Mouse (Mus musculus): ENCODE data around the gene Krt71. TPM values are rescaled to one million over a fixed set of nuclear protein-coding genes. Genes with fewer than 3 reads are reported as not detected.

Krt71 gene
- not detected in 2 replicates for polyA plus RNA-seq (2015; fragmentation: Nextera tagmentation; extraction: Ambion mirVana)

GRCm38 (mm10) chr15:101742711-101743110 lies at the start of gene Krt71:
Gene Krt71, minus strand, starts transcription at chr15:101743109.

GRCm38 (mm10) chr15:101786360-101786759 lies 43.5 kb upstream of the Krt71 start, which contains the start of gene Krt72:
Gene Krt72, minus strand, starts transcription at chr15:101786460.

GRCm38 (mm10) chr15:101712720-101713119 lies 30.2 kb downstream of the Krt71 start, which contains the start of gene Krt5:
Gene Krt5, minus strand, starts transcription at chr15:101712898.

GRCm38 (mm10) chr15:101694207-101694606 lies 48.7 kb downstream of the Krt71 start, which contains the start of gene Krt6a:
Gene Krt6a, minus strand, starts transcription at chr15:101694307.

Other genes starting within 250 kb of the Krt71 start
- gene Gm49425, start 225.8 kb downstream of the Krt71 start, polyA plus RNA-seq (2015; fragmentation: Nextera tagmentation; extraction: Ambion mirVana) = not detected in 2 replicates
- gene Krt84, start 210.3 kb downstream of the Krt71 start, polyA plus RNA-seq (2015; fragmentation: Nextera tagmentation; extraction: Ambion mirVana) = not detected in 2 replicates
- not detected in 2 replicates for gene Krt82, start 192.4 kb downstream of the Krt71 start, polyA plus RNA-seq (2015; fragmentation: Nextera tagmentation; extraction: Ambion mirVana)
- gene Krt90, start 180.2 kb downstream of the Krt71 start, polyA plus RNA-seq (2015; fragmentation: Nextera tagmentation; extraction: Ambion mirVana) = not detected in 2 replicates
- gene Krt75, start 169.2 kb downstream of the Krt71 start, polyA plus RNA-seq (2015; fragmentation: Nextera tagmentation; extraction: Ambion mirVana) = not detected in 2 replicates
- gene Gm5414, start 114.9 kb downstream of the Krt71 start, polyA plus RNA-seq (2015; fragmentation: Nextera tagmentation; extraction: Ambion mirVana) = not detected in 2 replicates
- not detected in 2 replicates for gene Gm5478, start 95.7 kb downstream of the Krt71 start, polyA plus RNA-seq (2015; fragmentation: Nextera tagmentation; extraction: Ambion mirVana)
- 0.06 TPM in 2 replicates for gene Krt6b, start 62.8 kb downstream of the Krt71 start, polyA plus RNA-seq (2015; fragmentation: Nextera tagmentation; extraction: Ambion mirVana)
- 0.14 TPM in 1 of 2 replicates, not detected in the other for gene Krt6a, start 48.8 kb downstream of the Krt71 start, polyA plus RNA-seq (2015; fragmentation: Nextera tagmentation; extraction: Ambion mirVana)
- gene Krt5, start 30.2 kb downstream of the Krt71 start, polyA plus RNA-seq (2015; fragmentation: Nextera tagmentation; extraction: Ambion mirVana) = 0.06 and 0.11 TPM in 2 replicates
- gene Krt72, start 43.4 kb upstream of the Krt71 start, polyA plus RNA-seq (2015; fragmentation: Nextera tagmentation; extraction: Ambion mirVana) = not detected in 2 replicates
- not detected in 2 replicates for gene Krt73, start 59.2 kb upstream of the Krt71 start, polyA plus RNA-seq (2015; fragmentation: Nextera tagmentation; extraction: Ambion mirVana)
- gene Krt2, start 75.1 kb upstream of the Krt71 start, polyA plus RNA-seq (2015; fragmentation: Nextera tagmentation; extraction: Ambion mirVana) = not detected in 2 replicates
- 0.40 and 0.72 TPM in 2 replicates for gene Krt1, start 107.7 kb upstream of the Krt71 start, polyA plus RNA-seq (2015; fragmentation: Nextera tagmentation; extraction: Ambion mirVana)
- not detected in 2 replicates for gene Krt77, start 126.6 kb upstream of the Krt71 start, polyA plus RNA-seq (2015; fragmentation: Nextera tagmentation; extraction: Ambion mirVana)
- gene Krt76, start 149.8 kb upstream of the Krt71 start, polyA plus RNA-seq (2015; fragmentation: Nextera tagmentation; extraction: Ambion mirVana) = not detected in 2 replicates
- 0.59 and 1.5 TPM in 2 replicates for gene Krt4, start 181.6 kb upstream of the Krt71 start, polyA plus RNA-seq (2015; fragmentation: Nextera tagmentation; extraction: Ambion mirVana)
- 0.12 and 0.16 TPM in 2 replicates for gene Krt79, start 197.2 kb upstream of the Krt71 start, polyA plus RNA-seq (2015; fragmentation: Nextera tagmentation; extraction: Ambion mirVana)
- gene Krt78, start 211.2 kb upstream of the Krt71 start, polyA plus RNA-seq (2015; fragmentation: Nextera tagmentation; extraction: Ambion mirVana) = not detected in 2 replicates

All from spleen, postnatal 0 days (tissue).